Mouse (Mus musculus): Measurements from ENCODE around the gene Lpar6. TPM values are rescaled to one million over a fixed set of nuclear protein-coding genes. Genes with fewer than 3 reads are reported as not detected.

Gene Lpar6
- 1 to 10 TPM; 1.7 to 1.8 TPM for total RNA-seq (2021)
- long read RNA-seq, experiment 1, full-length matches to known transcripts: 8 of 8 reads
- long read RNA-seq, experiment 1, partial matches to known transcripts: 0 of 8 reads
- long read RNA-seq, experiment 1, other reads (novel, unspliced or antisense): 0 of 8 reads
- long read RNA-seq, experiment 2, full-length matches to known transcripts: 6 of 6 reads
- long read RNA-seq, experiment 2, partial matches to known transcripts: 0 of 6 reads
- long read RNA-seq, experiment 2, other reads (novel, unspliced or antisense): 0 of 6 reads

DNA sequence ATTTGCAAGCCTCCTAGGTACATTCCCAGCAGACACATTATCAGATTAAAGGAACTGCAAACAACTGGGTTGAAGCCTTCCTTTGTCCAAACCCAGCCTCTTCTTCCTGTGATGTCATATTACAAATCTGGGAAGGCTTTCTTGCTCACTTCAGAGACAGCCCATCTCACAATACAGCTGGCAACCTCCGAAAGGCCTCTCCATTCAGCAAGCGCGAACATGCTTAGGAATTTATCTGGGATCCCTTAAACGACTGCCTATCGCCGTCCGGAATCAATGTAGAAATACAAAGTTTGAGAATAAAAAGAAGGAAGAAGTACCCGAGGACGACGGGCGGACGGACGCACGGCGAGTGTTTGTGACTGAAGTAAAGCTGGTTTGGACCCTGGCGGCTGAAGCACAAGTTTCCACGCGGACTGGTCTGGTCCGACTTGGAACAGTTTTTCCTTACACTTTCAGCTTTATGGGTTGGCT, at the start of gene Lpar6:
Lpar6 (plus strand) TSS at position 48 of the 474 bp plus-strand sequence.
- intact Hi-C loops (cut with DNase I): loop anchor here (5.0 kb wide), 1 partner anchor 96 kb away; no protein-coding TSS in a partner anchor
- peak; percentile 14 to 32 for DNase-seq (ENCODE audit: low spot score in 2 of 2)

DNA sequence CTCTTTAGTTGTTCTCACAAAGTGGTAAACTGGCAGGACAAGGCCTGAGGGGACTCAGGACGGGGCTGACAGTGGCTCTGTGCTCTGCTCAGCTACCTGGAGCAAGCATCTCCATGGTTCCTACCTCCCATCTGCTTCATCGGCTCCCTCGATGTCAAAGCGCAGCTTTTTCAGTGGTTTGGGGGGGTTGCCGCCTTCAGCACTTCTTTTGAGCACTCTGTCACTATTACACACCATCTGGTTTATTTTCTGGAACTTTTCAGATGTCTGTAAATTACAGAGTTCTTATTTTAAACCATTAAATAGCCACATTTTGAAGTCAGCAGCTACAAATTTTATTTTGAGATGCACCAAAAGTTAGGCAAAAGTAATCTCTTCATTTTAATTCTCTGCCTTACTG, 38.6 kb upstream of the Lpar6 start:
- peak in 1 of 2 experiments; percentile 13 for DNase-seq (ENCODE audit: low spot score in 2 of 2)
- intact Hi-C loops (cut with DNase I): no loop called here

DNA sequence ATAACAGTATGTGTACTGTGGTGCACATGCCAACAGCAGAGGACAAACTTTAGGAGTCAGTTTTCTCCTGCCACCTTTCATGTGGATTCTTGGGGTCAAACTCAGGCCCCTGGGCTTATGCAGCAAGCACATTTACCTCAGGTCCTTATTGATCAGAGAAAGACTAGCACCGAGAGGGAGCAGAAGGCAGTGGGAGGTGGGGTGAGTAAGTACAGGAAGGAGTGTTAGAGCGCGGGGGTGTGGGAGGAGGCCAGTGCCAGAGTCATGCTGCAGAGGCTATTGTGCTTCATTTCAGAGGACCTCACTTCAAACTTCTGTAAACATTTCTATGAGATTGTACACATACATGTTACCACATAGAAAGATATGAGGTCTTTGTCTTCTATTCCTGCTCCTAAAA, 36.2 kb upstream of the Lpar6 start:
- intact Hi-C loops (cut with DNase I): no loop called here
- DNase-seq (ENCODE audit: low spot score in 2 of 2): no peak

DNA sequence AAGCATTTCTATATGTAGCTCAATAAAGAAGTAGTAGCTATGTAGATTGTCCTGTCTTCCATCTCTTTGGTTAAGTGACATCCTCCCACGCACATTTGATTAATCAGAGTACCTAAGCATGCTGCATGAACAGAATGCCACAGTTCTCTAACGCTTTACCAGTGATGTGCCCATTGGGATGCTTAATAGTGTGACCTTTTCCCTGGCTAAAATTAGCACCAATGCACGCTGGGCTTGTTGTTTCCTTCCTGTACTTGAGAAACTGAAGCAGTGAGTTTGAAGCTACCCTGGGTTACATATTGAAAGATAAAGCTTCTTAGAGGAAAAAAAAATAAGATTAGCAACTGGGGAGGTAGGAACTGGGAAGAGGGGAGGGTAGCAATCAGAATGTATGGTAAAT, 33.7 kb upstream of the Lpar6 start:
- no peak for DNase-seq (ENCODE audit: low spot score in 2 of 2)
- intact Hi-C loops (cut with DNase I): no loop called here

DNA sequence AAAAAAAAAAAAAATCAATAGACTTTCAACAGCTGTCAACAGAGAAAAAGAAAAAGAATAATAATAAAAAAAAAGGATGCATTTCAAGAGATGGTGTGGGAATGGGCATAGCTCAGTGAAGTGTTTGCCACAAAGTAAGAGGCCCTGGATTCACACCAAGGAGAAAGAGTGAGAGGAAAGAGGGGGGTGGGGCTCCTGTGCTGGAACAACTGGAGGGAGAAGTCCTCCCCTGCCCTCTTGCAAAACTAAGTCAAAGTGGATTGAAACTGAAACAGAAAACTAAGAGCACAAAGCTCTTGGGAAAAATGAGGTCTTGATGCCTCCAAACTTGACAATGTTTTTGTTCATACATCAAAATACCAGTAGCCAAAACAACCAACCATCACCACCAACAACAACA, 28.4 kb upstream of the Lpar6 start:
- no peak for DNase-seq (ENCODE audit: low spot score in 2 of 2)
- intact Hi-C loops (cut with DNase I): no loop called here

DNA sequence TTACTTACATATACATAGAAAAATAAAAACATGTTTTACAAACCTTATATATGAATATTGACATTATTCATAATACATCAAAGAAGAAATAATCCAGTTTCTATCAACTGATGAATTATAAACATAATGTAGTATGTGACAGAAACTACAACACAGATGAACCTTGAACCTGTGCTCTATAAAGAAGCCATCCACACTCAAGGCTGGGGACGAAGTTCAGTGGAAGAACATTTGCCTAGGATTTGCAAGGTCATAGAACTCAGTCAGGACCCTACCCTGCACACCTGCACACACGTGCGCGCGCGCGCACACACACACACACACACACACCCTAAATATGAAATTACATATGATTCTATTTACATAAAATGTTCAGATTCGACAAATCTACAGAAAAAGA, 27.5 kb upstream of the Lpar6 start:
- intact Hi-C loops (cut with DNase I): no loop called here
- no peak for DNase-seq (ENCODE audit: low spot score in 2 of 2)

DNA sequence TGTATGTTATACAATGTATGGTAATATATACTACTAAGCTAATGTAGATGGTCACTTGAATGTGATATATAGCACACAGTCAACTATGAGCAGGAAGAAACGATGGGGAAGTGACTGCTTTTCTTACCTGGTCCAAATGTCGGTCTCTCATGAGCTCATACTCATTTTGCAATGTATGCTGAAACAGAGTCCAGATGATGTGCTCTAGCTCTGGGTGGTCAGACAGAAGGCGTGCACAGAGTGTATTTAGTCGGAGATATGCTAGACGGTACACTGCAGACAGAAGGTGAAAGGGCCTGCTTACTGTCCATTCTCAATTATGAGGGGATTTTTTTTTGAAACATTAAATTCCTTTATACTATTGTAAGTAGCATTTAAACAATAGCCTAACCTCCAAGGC, 26.2 kb upstream of the Lpar6 start:
- intact Hi-C loops (cut with DNase I): no loop called here
- no peak for DNase-seq (ENCODE audit: low spot score in 2 of 2)

DNA sequence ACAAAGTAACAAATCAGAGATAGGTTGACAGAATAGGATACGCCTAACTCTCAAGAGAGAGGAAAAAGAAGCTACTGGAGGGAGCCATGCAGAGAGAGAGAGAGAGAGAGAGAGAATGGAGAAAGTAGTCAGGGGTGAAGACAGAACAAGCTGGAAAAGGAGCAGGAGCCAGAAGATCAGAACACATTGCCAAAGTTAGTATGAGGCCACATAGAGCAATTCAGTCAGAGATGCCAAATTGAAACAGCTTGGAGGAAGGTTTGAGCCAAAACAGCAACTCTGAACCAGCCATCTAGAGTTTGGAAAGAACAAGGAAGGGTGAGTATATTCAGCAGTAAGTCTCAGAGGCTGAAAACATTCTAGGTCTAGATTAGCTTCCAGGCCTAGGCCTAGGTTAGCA, 20.6 kb upstream of the Lpar6 start:
- intact Hi-C loops (cut with DNase I): no loop called here
- DNase-seq (ENCODE audit: low spot score in 2 of 2): no peak

DNA sequence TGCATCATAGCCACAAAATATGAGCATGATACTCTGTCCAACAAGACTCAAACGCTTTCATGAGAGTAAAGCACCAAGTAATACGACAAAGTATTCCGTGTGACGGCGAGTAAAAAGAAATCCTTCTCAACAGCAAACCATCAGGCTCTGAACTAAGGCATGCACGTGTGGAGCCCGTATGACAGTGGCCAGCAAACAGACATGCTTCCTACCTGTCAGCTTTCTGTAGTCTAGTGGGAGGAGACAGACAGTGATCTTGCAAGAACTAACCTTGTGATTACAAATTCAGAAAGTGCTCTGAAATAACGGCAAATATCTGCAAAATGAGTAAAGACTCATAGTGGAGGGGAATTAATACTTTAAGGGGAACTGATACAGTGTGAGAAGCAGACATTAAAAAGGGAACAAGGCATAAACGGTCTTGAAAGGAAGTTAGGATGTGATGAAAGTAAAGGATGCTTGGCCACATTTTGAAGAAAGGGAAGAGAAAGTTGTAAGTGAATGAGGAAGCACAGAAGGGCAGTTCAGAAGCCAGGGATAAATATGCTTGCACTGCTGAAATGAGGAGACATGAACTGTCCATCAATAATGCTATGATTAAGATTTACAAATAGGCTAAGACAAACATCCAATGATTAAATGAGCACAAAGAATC, 15.3 kb upstream of the Lpar6 start:
- intact Hi-C loops (cut with DNase I): no loop called here

DNA sequence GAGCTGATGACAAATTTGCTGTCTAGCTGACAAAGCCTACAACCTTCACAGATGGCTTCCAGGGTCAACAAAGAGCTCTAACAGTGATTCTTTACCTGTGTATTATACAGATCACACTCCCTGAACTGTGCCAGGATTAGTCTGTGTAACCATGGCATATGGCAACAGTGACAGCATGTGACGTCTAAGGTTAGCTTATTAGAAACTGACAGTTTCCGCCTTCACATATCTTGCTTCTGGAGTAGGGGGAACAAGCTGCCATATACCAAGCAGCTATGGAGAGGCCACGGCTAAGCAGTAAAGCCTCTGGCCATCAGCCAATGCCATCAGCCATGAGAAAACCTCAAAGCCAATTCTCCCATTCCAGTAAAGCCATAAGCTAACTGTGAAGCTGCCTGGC, 11.3 kb upstream of the Lpar6 start:
- intact Hi-C loops (cut with DNase I): no loop called here

More for the DNA sequence above, 15.3 kb upstream of the Lpar6 start:
- DNase-seq (ENCODE audit: low spot score in 2 of 2): no peak

DNA sequence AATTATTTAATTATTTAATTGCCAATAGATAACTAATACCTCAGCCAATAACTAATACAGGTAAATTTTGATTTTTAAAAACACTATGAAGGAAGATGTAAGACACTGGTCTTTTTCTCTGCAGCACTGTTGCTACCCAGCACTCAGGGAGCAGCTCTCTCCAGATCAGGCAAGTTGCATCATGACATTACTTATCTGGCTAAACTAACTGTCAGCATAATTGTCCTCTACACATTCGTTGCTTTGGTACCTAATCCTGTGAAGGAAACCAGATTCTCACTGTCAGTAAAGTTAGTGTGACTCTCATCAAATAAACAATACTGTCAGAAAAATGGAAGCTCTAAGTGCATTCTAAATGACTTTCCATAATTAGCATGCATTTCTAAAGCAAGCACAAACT, 10.8 kb upstream of the Lpar6 start:
- intact Hi-C loops (cut with DNase I): no loop called here
- DNase-seq (ENCODE audit: low spot score in 2 of 2): no peak

More for the DNA sequence above, 11.3 kb upstream of the Lpar6 start:
- DNase-seq (ENCODE audit: low spot score in 2 of 2): no peak

DNA sequence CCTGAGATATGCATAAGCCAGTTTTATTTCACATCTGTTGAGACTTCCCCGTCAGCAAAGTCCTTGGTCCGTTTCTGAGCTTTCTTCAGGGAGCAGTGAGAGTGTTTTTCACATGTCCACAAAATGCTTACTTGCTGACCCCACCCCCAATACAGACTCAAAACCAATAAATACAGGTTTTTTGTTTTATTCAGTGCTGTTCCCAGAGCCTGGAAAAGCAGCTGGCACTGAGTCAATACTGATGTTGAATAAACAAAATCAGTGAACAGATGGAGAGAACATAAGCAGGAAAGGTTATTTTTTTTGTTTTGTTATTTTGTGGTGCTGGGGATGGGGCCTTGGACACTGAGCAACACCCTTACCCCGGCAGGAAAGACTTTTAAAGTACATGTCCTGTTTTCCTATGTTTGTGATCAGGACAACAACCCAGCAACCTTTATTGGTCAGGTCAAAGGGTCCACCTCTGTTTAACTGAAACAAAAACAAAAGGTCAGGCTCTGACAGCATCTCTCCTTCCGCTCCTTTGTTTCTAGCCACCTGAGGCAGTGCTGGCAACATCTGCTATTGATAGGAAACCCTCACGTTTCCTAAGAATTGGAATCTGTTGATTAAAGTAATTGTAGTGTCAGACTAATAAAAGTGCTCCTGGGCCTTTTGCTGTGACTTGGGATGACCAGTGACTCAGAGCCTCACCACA, 6.3 kb upstream of the Lpar6 start:
- no peak for DNase-seq (ENCODE audit: low spot score in 2 of 2)
- intact Hi-C loops (cut with DNase I): no loop called here

DNA sequence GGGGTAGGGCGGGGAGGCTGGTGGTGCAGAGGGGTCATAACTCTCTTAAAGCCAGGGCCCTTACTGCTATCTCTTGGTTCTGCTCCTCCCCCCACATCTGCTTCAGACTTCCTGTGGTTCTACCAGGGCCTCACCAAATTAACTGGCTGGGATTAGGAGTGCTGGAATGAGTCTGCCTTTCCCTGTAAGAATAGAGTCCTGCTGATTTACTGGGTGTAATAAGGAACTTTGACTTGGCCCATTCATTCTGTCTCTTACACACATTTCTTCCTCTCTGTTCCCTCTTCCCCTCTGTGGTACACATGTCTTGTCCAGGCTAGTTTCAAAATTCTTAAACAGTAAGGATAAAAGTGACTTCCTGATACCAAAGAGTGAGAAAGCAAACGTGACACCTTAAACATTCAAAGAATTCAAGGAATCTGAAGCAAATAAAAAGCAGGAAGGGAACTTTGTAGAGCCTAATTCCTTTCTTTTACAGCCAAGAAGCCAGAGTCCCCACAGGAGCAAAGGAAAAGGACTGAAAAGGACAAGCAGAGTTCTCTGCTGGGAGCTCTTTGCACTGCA, 3.1 kb upstream of the Lpar6 start:
- no peak for DNase-seq (ENCODE audit: low spot score in 2 of 2)
- intact Hi-C loops (cut with DNase I): loop anchor here (5.0 kb wide), 1 partner anchor 92 kb away; no protein-coding TSS in a partner anchor

DNA sequence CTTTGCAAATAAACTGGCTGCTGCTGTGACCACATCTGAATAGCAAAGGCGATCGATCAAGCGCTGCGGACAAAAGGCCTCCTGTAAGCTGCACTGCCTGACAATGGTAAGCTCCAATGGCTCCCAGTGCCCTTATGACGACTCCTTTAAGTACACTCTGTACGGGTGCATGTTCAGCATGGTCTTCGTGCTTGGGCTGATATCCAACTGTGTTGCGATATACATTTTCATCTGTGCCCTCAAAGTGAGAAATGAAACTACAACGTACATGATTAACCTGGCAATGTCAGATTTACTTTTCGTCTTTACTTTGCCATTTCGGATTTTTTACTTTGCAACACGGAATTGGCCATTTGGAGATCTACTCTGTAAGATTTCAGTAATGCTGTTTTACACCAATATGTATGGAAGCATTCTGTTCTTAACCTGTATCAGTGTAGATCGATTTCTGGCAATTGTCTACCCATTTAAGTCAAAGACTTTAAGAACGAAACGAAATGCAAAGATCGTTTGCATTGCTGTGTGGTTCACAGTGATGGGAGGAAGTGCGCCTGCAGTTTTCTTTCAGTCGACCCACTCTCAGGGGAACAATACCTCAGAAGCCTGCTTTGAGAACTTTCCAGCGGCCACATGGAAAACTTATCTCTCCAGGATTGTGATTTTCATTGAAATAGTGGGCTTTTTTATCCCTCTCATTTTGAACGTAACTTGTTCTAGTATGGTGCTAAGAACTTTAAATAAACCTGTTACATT, 979 bp downstream of the Lpar6 start:
- intact Hi-C loops (cut with DNase I): loop anchor here (5.0 kb wide), 1 partner anchor 96 kb away; no protein-coding TSS in a partner anchor
- DNase-seq (ENCODE audit: low spot score in 2 of 2): no peak

DNA sequence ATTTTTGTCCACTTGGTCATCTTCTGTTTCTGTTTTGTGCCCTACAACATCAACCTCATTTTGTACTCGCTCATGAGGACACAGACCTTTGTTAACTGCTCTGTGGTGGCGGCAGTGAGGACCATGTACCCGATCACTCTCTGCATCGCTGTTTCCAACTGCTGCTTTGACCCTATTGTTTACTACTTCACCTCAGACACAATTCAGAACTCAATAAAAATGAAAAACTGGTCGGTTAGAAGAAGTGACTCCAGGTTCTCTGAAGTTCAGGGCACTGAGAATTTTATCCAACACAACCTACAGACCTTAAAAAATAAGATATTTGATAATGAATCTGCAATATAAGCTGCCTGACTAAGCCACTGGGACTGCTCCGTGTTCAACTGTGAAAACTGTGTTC, 1.6 kb downstream of the Lpar6 start:
- DNase-seq (ENCODE audit: low spot score in 2 of 2): no peak
- intact Hi-C loops (cut with DNase I): loop anchor here (5.0 kb wide), 1 partner anchor 97 kb away; no protein-coding TSS in a partner anchor

DNA sequence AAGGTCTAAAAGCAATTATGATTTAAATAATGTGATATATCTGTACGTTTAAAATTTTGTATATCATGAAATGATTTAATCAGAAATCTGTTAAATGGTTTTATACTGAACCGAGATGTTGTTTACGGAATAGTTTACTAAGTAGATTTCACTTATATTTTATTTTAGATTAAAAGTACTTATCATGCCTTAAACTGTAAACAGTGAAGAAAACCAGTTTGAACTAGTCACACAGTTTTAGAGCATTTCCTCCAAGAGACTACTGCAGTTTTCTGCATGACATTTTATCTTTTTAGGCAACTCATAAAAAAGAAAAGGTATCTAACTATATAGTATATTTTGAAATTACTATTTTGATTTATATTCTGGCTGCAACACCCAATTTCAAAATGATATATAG, 2.2 kb downstream of the Lpar6 start:
- intact Hi-C loops (cut with DNase I): loop anchor here (5.0 kb wide), 1 partner anchor 98 kb away; no protein-coding TSS in a partner anchor
- no peak for DNase-seq (ENCODE audit: low spot score in 2 of 2)

DNA sequence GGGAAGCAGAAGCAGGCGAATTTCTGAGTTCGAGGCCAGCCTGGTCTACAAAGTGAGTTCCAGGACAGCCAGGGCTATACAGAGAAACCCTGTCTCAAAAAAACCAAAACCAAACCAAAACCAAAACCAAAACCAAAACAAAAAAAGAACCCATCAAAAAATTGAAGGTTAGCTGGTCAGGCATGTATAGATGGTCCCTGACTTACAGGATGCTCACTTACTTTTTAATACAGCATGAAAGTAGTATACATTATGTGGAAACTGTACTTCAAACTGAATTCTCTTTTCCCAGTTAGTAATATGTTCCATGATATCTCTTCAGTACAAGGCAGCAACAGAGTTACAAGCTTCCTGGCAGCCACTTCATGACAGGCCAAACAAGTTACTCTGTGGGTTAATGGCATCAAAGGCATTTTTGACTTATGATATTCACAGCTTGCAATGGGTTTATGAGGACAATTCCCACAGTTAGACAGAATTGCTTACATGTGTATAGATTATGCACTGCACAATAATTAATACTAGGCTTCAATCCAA, 6.4 kb downstream of the Lpar6 start:
- DNase-seq (ENCODE audit: low spot score in 2 of 2): no peak
- intact Hi-C loops (cut with DNase I): no loop called here

DNA sequence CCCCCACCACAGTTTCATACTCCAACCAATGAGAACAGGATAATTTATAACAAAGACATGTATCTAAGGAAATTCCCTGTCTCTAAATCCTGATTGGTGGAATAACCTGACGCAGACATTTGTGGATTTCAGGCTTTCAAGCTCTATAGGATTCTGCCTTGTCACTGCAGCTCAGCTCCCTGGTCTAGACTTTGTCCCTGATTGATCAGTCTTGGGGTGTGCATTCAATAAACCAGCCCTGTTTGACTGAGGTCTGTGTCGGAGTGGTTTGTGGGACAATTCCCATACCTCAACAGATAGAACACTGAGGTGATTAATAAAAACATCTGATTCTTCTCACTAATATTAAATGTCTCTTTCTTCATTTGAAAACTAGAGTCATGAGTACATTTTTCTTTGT, 12.4 kb downstream of the Lpar6 start:
- intact Hi-C loops (cut with DNase I): no loop called here
- DNase-seq (ENCODE audit: low spot score in 2 of 2): no peak

DNA sequence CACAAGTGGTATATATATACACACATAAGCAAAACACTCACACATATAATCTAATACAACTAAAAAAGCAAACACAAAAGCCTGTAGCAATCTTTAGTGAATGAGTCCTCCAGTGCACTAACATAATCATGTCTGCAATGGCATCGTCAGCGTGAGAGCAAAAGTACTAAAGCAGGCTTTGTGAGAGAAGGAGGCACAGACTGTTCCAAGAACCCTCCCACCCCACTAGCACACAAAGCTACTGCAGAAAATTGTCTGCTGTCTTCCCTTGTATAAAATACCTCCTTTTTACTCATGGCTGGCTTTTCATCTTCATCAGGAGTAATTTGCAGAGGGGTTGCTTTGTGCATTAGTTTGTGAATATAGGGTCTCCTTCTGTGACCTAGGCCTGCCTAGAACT, 14.6 kb downstream of the Lpar6 start:
- peak; percentile 22 to 30 for DNase-seq (ENCODE audit: low spot score in 2 of 2)
- intact Hi-C loops (cut with DNase I): no loop called here
